Mouse (Mus musculus) hindbrain, embryonic 13.5 days (tissue): Measurements from ENCODE around the gene Kmt5b. TPM values are rescaled to one million over a fixed set of nuclear protein-coding genes. Genes with fewer than 3 reads are reported as not detected.

Experiments used
- ATAC-seq: fragments of 200-750 bp; cut with Nextera tagmentation; 2 replicates; pipeline ENCODE4 v1.8.0; 2017; ENCODE audit warnings: moderate TSS enrichment; ENCODE audit not compliant: low FRiP score
- H3K27ac ChIP-seq: fragments of 300-500 bp; sonication (generic); 2 replicates; pipeline ENCODE4 v1.5.1; 2015; ENCODE audit warnings: inconsistent platforms, mild to moderate bottlenecking, moderate library complexity
- H3K27me3 ChIP-seq: fragments of 300-500 bp; sonication (generic); 2 replicates; pipeline ENCODE4 v1.6.1; 2015; ENCODE audit warnings: mild to moderate bottlenecking, inconsistent platforms
- H3K36me3 ChIP-seq: fragments of 300-500 bp; sonication (generic); 2 replicates; pipeline ENCODE4 v1.6.1; 2015; ENCODE audit warnings: mild to moderate bottlenecking, inconsistent platforms
- H3K4me1 ChIP-seq: fragments of 300-500 bp; sonication (generic); replicated peaks from 2 replicates; pipeline ENCODE4 v1.6.1; 2015; ENCODE audit warnings: inconsistent platforms
- H3K4me2 ChIP-seq: fragments of 300-500 bp; sonication (generic); 2 replicates; pipeline ENCODE4 v1.6.1; 2015; ENCODE audit warnings: inconsistent platforms, mild to moderate bottlenecking, moderate library complexity
- H3K4me3 ChIP-seq: fragments of 300-500 bp; sonication (generic); 2 replicates; pipeline ENCODE4 v1.5.1; 2015; ENCODE audit warnings: mild to moderate bottlenecking, inconsistent platforms
- H3K9ac ChIP-seq: fragments of 300-500 bp; sonication (generic); 2 replicates; pipeline ENCODE4 v1.6.1; 2015; ENCODE audit warnings: mild to moderate bottlenecking, inconsistent platforms
- H3K9me3 ChIP-seq: fragments of 300-500 bp; sonication (generic); 2 replicates; pipeline ENCODE4 v1.6.1; 2016; ENCODE audit warnings: inconsistent platforms
- WGBS: fragments of 180-500 bp; shearing (Covaris S2); methylation state at CpG from one replicate; pipeline ENCODE4 v1.1.7; 2015; 5-methylcytosine and 5-hydroxymethylcytosine counted together
- polyA plus RNA-seq: library from polyadenylated mRNA; unstranded; fragments of >200 nt; fragmentation: Nextera tagmentation; extraction: Ambion mirVana; gene quantifications from 2 replicates; pipeline ENCODE4 v1.2.1, GENCODE M21; 2015

Kmt5b gene
- polyA plus RNA-seq, 1 experiment from 2014 or later: 54.4 TPM

DNA sequence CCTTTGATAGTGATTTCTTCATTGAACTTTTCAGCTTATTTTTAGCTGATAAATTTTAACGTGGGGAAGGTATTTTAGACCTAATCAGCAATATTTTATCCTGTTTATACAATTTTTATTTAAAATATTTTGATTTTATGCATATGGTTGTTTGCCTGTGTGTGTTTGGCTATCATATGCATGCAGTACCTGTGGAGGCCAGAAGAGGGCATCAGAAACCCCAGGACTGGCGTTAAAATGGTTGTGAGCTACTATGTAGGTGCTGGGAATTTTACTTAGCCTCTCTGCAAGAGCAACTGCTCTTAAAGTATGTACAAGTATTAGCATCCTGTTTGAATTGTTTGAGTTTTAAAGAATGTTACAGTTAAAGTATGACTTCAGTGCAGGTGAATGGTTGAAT, 97.7 kb downstream of the Kmt5b start:
- no peak overlapping the region for H3K27ac ChIP-seq
- no peak overlapping the region for H3K4me2 ChIP-seq
- H3K9ac ChIP-seq: no peak overlapping the region
- no peaks in the 10 kb centered on the region for H3K9me3 ChIP-seq
- H3K27me3 ChIP-seq: no peaks in the 10 kb centered on the region
- no peaks in the 10 kb centered on the region for H3K4me1 ChIP-seq
- peaks cover 18% of the 10 kb centered on the region for H3K36me3 ChIP-seq
- 83% methylated on average over 2 of the region's 2 CpGs for WGBS
- no peak overlapping the region for H3K4me3 ChIP-seq
- no peak for ATAC-seq

Other genes starting within 250 kb of the Kmt5b start
- gene Ppp6r3, start 191.7 kb upstream of the Kmt5b start, polyA plus RNA-seq: 60.6 and 62.6 TPM in 2 replicates
- 1.4 and 2.0 TPM in 2 replicates for gene Lrp5, start 80.9 kb upstream of the Kmt5b start, polyA plus RNA-seq
- gene 1810055G02Rik, start 59.1 kb upstream of the Kmt5b start, polyA plus RNA-seq: 33.5 and 33.9 TPM in 2 replicates
- gene Chka, start 84.4 kb downstream of the Kmt5b start, polyA plus RNA-seq: 52.9 TPM in 2 replicates
- 15.0 and 15.8 TPM in 2 replicates for gene Tcirg1, start 139.7 kb downstream of the Kmt5b start, polyA plus RNA-seq
- gene Ndufs8, start 145.4 kb downstream of the Kmt5b start, polyA plus RNA-seq: 261 and 264 TPM in 2 replicates
- 1.9 and 2.1 TPM in 2 replicates for gene Aldh3b1, start 162.4 kb downstream of the Kmt5b start, polyA plus RNA-seq
- gene Unc93b1, start 167.8 kb downstream of the Kmt5b start, polyA plus RNA-seq: 10.1 and 13.2 TPM in 2 replicates
- gene Aldh3b3, start 191.2 kb downstream of the Kmt5b start, polyA plus RNA-seq: not detected in 2 replicates
- gene Aldh3b2, start 204.9 kb downstream of the Kmt5b start, polyA plus RNA-seq: 0.22 and 0.32 TPM in 2 replicates
- gene Acy3, start 219.1 kb downstream of the Kmt5b start, polyA plus RNA-seq: 2.3 TPM in 2 replicates
- gene Tbx10, start 225.3 kb downstream of the Kmt5b start, polyA plus RNA-seq: 0.32 and 1.2 TPM in 2 replicates
- gene Nudt8, start 233.2 kb downstream of the Kmt5b start, polyA plus RNA-seq: 22.3 and 27.5 TPM in 2 replicates
- gene Gm49405, start 233.2 kb downstream of the Kmt5b start, polyA plus RNA-seq: 5.2 and 5.3 TPM in 2 replicates
- 6.5 and 7.8 TPM in 2 replicates for gene Doc2g, start 235.9 kb downstream of the Kmt5b start, polyA plus RNA-seq
- gene Ndufv1, start 245.4 kb downstream of the Kmt5b start, polyA plus RNA-seq: 220 and 241 TPM in 2 replicates